Mouse (Mus musculus): ENCODE results near the gene Paox.

The Paox gene

GRCm38 (mm10) chr7:140179176-140179575 is 63.6 kb downstream of the Paox start:
- DNase-seq: peak; percentile 77

GRCm38 (mm10) chr7:140180692-140181091 is 65.1 kb downstream of the Paox start:
- DNase-seq: no peak

- DNase-seq: no peak
Observed at GRCm38 (mm10) chr7:140184206-140184605, 68.6 kb downstream of the Paox start.

All from heart, adult 11 months (tissue).